Mouse (Mus musculus) adipocyte (in vitro differentiated cells): ENCODE results near the gene A3galt2.
A peak's percentile ranks its signal among the peaks of the same experiment; 100 is the strongest.

Experiments used
- DNase-seq: peaks from one replicate; pipeline ENCODE4 v3.0.0-alpha.2; 2016; ENCODE audit warnings: low spot score

Gene A3galt2

DNA sequence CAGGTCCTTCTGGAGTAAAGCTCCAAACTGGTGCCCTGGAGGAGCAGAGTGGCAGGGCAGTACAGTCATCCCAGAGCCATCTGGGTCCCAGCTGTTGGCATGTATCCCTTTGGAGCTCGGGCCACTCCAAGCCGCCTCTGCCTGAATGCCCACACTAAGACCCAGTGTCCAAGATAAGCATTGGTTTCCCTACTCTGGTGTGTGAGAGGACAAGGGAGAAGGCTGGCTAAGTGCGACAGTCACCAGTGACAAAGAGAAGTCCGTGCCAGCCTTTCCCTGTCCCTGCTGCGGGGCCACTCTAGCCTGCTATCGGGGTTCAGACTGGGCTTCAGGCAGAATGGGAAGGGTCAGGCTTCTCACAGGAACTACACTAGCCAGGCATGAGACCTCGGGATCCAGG, 736 bp downstream of the A3galt2 start:
- DNase-seq: no peak

DNA sequence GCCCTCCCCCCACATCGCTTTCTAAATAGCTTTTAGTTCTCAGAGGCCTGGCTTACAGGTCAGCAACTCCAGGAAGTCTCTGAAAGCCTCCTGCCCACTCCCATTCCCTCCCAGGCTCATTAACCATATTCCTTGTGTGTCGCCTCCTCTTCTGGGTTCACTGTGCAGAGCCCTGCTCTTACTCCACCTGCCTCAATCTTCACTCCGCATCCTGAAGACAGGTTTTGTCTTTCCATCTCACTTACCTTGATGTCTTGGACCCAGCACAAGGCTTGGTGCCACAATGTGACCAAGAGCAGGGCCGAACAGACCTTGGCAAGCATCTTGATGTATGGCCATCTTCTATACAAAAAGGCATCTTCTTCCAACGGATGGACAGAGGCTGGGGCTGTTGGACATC, 4.0 kb downstream of the A3galt2 start:
- DNase-seq: no peak

DNA sequence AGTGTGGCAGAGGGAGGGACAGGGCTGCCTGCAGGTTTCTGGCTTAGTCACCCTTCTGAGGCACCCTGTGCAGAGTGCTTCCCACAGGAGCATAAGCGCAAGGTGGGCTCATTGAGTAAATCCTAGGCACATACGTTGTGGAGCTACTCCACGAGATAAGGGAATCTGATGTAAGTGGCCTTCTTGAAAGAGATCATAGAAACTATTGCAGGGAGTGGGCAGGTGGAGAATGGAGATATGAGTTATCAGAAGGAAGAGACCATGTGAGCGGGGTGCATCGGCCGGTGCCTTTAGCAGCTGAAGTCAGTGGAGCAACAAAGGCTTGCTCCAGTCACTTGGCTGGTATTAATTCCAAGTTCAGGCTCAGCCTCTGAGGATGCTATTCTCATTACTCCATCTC, 4.9 kb downstream of the A3galt2 start:
- no peak for DNase-seq

DNA sequence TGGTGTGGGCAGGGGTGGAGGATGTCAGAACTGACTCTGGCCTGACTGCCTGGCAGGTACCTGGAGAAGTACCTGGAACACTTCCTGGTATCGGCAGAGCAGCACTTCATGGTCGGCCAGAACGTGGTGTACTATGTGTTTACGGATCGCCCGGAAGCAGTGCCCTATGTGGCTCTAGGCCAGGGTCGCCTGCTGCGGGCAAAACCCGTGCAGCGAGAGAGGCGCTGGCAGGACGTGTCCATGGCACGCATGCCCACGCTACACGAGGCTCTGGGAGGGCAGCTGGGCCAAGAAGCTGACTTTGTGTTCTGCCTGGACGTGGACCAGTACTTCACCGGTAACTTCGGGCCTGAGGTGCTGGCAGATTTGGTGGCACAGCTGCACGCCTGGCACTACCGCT, 11.8 kb downstream of the A3galt2 start:
- DNase-seq: no peak

- no peak for DNase-seq
Observed at GRCm38 (mm10) chr4:128768120-128768519, 13.0 kb downstream of the A3galt2 start.

DNA sequence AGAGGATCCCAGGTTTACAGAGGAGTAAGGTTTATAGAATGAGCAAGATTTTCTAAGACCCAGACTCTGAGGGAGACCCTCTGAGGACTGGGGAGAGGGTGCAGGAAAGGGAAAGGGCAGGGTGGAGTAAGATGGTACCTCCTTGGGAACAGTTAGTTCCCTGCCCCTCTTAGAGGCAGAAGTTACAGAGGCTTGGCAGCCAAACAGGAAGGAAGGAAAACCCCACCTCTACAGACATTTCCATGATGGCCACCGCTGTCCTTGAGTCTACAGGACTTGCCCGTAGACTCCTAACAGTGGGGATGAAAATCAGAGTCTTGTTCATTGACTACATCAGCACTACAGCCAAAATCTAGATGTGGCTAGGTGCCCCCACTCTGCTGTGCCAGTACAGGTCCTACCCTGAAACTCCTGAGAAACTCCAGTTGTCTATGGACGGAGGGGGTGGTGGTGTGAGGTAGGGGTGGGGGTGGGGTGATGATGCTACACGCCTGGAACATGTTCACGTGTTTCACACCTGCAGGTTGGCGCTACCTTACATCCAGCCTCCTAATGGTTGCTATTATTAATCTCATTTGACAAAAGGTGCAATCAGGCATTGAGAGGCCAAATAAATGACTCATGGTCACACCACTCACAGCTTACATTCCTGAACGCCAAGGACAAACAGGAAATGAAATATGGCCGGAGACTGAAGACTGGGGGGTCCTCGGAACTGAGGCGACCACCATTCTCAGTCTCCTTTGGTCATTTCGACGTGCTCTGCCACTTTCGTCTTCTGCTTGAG, 14.6 kb downstream of the A3galt2 start:
- DNase-seq: no peak

- no peak for DNase-seq
Observed at GRCm38 (mm10) chr4:128770698-128771097, 15.5 kb downstream of the A3galt2 start.

DNA sequence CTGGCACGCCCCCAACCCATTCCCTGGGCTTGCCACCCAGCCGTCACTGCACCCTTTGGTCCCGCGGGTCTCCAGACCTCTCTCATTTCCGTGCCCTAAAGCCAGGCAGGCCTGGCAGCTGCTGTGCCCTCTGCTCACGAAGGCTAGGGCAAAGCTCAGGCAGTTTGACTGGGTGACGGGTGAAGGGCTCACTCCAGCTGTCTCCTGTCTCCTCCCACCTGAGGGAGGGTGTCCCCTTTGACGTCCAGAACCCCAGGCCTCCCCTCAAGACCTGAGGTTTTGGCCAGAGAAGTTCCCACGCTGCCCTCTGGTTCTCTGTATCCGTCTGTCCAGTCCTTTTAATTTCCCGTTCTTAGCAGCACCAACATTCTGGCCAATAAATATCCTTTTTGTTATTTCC, 18.7 kb downstream of the A3galt2 start:
- DNase-seq: no peak

GRCm38 (mm10) chr4:128774467-128774866, 19.3 kb downstream of the A3galt2 start:
- no peak for DNase-seq

DNA sequence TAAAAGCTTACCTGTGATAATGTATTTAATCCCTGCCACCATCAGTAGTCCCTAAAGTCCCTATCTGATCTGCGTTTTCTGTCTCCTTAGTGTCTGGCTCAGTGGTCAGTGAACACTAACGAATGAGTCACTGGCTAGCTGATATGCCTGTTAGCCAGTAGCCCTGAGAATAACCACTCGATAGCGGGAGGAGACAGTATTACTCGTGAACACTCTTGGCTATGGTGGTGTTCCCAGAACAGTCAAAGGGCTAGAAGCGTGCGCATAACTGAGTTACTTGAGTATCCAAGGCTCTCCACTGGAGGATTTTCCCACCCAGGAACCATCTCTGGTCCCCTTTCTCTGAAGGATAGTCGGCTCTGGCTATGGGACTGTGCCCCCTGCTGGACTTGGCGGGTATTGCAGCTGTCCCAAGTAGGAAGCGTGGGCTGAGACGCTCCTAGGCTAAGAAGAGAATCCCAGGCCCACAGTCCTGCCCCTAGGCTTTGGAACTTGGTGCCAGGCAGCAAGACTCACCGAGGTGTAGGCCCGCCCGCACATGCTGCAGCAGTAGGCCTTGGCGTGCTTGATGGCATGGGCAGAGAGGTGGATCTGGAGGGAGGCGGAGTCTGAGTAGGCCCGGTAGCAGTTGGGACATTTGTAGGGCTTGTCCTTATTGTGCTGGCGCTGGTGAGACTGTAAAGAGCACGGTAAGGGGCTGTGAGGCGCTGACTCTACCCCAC, 21.6 kb downstream of the A3galt2 start:
- peak; percentile 57 for DNase-seq

DNA sequence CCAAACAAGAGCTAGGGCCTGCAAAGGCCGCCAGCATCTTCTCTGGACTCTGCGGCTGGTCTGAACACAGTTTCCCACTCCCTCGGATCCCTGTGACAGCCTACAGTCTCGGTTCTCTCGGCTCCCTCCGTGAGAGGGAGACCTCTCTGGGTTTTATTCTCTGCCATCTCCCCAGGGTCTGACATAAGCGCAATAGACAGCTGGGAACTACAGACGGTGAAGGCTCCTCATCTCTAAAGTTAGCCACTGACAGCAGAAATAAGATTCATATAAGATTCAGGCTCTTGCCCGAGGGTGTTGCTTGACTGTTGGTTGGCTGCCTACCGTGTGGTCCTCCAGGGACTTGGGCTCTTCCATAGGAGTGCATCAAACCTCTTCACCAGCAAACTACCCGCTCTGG, 22.4 kb downstream of the A3galt2 start:
- DNase-seq: no peak

DNA sequence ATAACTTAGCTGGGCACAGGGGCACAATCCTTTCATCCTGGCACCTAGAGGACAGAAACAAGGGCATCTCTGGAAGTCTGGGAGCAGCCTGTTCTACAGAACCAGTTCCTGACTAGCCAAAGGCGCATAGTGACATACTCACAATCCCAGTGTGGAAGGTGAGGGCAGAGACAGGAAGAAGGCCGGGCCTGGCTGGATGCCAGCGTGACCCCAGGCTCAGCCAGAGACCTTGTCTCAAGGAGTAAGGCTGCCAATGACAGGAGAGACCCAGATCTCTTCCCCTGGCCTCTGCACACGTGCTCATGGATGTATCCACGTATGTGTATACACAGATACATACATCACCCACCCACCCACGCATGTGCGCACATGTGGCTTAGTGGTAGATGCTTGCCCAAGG, 26.9 kb downstream of the A3galt2 start:
- no peak for DNase-seq

DNA sequence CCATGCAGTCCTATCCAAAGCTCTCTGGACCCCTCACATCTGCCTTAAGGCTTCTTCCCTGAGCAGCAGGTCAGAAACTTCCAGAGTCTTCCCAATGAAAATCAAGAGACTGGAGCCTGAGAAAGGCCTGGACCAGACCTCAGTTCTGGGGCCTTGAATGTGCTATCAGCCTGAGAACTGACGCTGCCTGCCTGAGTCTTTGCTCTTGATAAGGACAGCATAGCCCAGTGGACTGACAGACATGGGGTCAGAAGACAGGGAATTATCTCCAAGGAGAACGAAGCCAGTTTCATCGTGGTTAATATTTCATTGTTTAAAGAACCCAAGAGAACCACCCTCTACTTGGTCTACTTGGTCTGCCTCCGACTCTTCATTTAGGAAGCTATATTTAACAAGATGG, 27.5 kb downstream of the A3galt2 start:
- DNase-seq: no peak

GRCm38 (mm10) chr4:128784950-128785631, 29.9 kb downstream of the A3galt2 start:
- DNase-seq: no peak

DNA sequence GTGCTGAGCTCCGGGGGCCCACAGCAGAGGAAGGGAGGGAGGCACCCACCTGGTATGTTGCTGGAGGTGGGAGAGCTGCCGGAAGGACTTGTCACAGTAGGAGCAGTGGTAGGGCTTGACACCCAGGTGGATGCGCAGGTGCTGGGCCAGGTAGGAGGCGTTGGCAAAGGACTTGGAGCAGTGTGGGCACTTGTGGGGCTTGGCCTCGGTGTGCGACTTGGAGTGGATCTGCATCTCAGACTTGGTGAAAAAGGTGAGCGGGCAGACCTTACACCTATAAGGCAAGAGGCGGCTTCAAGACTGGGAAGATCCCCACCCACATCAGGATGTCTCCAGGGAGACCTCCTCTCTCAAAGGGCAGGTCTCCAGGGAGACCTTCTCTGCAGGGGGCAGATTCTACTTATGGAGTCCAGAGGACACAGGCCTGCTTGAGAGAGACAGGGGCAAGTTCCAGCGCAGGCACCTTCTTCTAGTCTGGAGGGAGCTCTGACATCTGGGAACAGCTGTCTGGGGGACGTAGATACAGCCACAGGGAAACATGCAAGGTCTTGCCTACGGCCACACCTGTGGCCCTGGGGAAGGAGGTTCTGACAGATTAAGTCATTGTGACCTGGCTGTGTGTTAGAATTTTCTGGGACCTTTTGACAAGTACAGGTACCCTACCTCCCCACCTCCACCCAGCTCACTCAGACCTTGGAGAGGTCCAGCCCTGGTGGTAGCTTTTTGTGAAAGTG, 30.9 kb downstream of the A3galt2 start:
- DNase-seq: no peak

- no peak for DNase-seq
Observed at GRCm38 (mm10) chr4:128787023-128787939, 32.1 kb downstream of the A3galt2 start.

DNA sequence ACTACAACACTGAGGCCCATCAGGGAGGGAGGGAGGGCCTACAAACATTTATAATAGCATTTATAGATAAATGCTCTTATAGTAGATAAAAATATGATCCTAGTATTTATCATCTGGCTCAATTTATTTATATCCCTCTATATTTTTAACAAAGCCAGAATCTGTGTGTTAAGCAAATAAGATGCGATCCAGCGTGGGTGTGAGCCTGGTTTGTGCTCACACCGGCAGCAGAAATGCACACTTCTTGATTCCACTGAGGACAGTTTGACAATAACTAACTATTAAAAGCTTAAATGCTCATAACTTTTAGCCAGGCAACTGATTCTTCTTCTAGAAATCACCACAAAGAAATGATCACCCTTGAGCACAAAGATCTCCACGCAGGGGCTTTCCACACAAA, 32.9 kb downstream of the A3galt2 start:
- no peak for DNase-seq

GRCm38 (mm10) chr4:128789646-128790045, 34.5 kb downstream of the A3galt2 start:
- no peak for DNase-seq

DNA sequence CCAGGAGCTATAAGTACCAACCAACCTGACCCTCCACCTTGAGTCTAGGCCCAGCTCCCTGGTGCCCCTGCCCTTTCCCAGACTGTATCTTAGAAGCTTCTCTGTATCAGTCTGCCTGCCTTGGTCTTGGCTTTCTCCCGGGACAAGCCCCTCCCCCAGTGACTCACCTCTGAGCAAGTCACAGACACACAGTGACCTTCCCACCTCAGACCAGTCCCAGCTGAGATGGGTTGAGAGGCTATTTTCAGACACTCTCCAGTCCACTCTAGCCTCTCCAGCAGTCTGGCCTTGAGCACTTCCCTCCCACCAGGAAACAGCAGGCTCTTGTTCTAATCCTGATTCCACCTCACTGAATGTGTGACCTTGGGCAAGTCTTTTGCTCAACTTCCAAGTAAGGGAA, 38.5 kb downstream of the A3galt2 start:
- DNase-seq: no peak

- no peak for DNase-seq
Observed at GRCm38 (mm10) chr4:128794198-128794597, 39.0 kb downstream of the A3galt2 start.

DNA sequence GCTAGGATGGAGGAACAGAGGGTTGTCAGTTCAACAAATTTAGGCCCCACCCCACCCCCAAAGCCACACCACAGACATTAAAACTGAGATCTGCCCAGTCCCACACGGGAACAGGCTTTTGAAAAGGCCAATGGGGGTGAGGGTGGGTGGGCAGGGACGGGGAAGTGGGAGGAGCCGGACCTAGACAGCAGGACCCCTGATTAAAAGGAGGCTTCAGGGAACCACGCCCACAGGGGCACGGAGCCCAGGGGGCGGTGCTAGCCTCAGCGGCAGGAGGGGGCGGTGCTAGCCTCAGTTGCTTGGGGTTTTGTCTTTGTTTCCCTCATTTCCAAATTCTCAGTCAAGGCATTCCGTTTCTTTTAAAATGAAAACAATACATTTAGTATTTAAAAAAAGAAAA, 40.4 kb downstream of the A3galt2 start:
- no peak for DNase-seq
